In genomic region chr4:128492055-128492454, GRCm38 (mm10) we compare ENCODE assay signal across 15 mouse cellular contexts.
DNase-seq lines count a peak whose midpoint lies in the region; ATAC-seq lines count a peak whose summit lies in the region.
"Had no signal": no experiment of that assay in that cellular context is flagged by ENCODE, and none has a peak within 500 bp of the region (broad histone marks: within the 10 kb centered on the region; RNA-seq: fewer than 3 reads in every experiment).

No protein-coding gene starts in this region.

- peak; percentile 26 for DNase-seq in neural tube, embryonic 11.5 days (ENCODE audit: low spot score)
- no peak for DNase-seq in neural tube, embryonic 10.5 days (ENCODE audit: extremely low spot score, low spot score)
- peak; percentile 84 for DNase-seq in retina, embryonic 14.5 days (ENCODE audit: low spot score)
- DNase-seq in heart, postnatal 10 days, result no peak
- DNase-seq in urinary bladder, postnatal 36 days (ENCODE audit: low spot score in 2 of 2), result no peak
- DNase-seq: cerebellum, adult 8-10 months; kidney, adult 9 months; right cerebral cortex, adult 18-20 months; thymus, postnatal 4 days had no signal

- no peaks in the 10 kb centered on the region for H3K9me3 ChIP-seq in neural tube, embryonic 11.5 days (ENCODE audit: control insufficient read depth, low read length)
- H3K9me3 ChIP-seq in forebrain, embryonic 12.5 days, result no peaks in the 10 kb centered on the region
- H3K9me3 ChIP-seq in hindbrain, embryonic 12.5 days (replicated peaks), result no peaks in the 10 kb centered on the region
- H3K9me3 ChIP-seq: embryonic facial prominence, embryonic 13.5 days; lung, embryonic 15.5 days; neural tube, embryonic 12.5 days had no signal

- no peak overlapping the region for H3K4me3 ChIP-seq in neural tube, embryonic 11.5 days (ENCODE audit: low read depth, low read length)
- H3K4me3 ChIP-seq in forebrain, embryonic 12.5 days (replicated peaks), result no peak overlapping the region
- no peak overlapping the region for H3K4me3 ChIP-seq in hindbrain, embryonic 12.5 days
- H3K4me3 ChIP-seq: embryonic facial prominence, embryonic 13.5 days; lung, embryonic 15.5 days; neural tube, embryonic 12.5 days had no signal

- no peak overlapping the region for H3K4me2 ChIP-seq in neural tube, embryonic 11.5 days (ENCODE audit: low read depth)
- H3K4me2 ChIP-seq in forebrain, embryonic 12.5 days, result no peak overlapping the region
- H3K4me2 ChIP-seq in hindbrain, embryonic 12.5 days (replicated peaks), result no peak overlapping the region
- H3K4me2 ChIP-seq: embryonic facial prominence, embryonic 13.5 days; lung, embryonic 15.5 days; neural tube, embryonic 12.5 days had no signal

- no peak for ATAC-seq in neural tube, embryonic 11.5 days (ENCODE audit: insufficient read depth, low FRiP score, low TSS enrichment)
- ATAC-seq in forebrain, embryonic 12.5 days (ENCODE audit: low FRiP score), result peak; percentile 87
- ATAC-seq in hindbrain, embryonic 12.5 days (ENCODE audit: low FRiP score), result peak; percentile 78; the same call in 1 of the 2 replicates
- no peak for ATAC-seq in monocyte, adult 5-6 weeks (replicated peaks; ENCODE audit: insufficient number of reproducible peaks, low FRiP score, low TSS enrichment, poor library complexity, severe bottlenecking)

- H3K27me3 ChIP-seq in neural tube, embryonic 11.5 days (ENCODE audit: control insufficient read depth, insufficient read depth, low read length), result no peaks in the 10 kb centered on the region
- H3K27me3 ChIP-seq in forebrain, embryonic 12.5 days, result no peaks in the 10 kb centered on the region
- no peaks in the 10 kb centered on the region for H3K27me3 ChIP-seq in hindbrain, embryonic 12.5 days
- H3K27me3 ChIP-seq: embryonic facial prominence, embryonic 13.5 days; lung, embryonic 15.5 days; neural tube, embryonic 12.5 days had no signal

- WGBS in neural tube, embryonic 11.5 days, result 69% methylated on average over 8 of the region's 8 CpGs
- WGBS in forebrain, embryonic 12.5 days, result 25% methylated on average over 8 of the region's 8 CpGs
- 52% methylated on average over 8 of the region's 8 CpGs for WGBS in hindbrain, embryonic 12.5 days

- no peaks in the 10 kb centered on the region for H3K4me1 ChIP-seq in neural tube, embryonic 11.5 days (ENCODE audit: control insufficient read depth, insufficient read depth, low read length)
- peaks cover 16% of the 10 kb centered on the region for H3K4me1 ChIP-seq in forebrain, embryonic 12.5 days
- H3K4me1 ChIP-seq in hindbrain, embryonic 12.5 days, result peaks cover 4% of the 10 kb centered on the region
- H3K4me1 ChIP-seq: embryonic facial prominence, embryonic 13.5 days; lung, embryonic 15.5 days had no signal

- H3K9ac ChIP-seq in neural tube, embryonic 11.5 days (ENCODE audit: low read length), result no peak overlapping the region
- H3K9ac ChIP-seq in forebrain, embryonic 12.5 days, result no peak overlapping the region
- no peak overlapping the region for H3K9ac ChIP-seq in hindbrain, embryonic 12.5 days
- H3K9ac ChIP-seq: embryonic facial prominence, embryonic 13.5 days; lung, embryonic 15.5 days; neural tube, embryonic 12.5 days had no signal

- no peaks in the 10 kb centered on the region for H3K36me3 ChIP-seq in neural tube, embryonic 11.5 days (ENCODE audit: control insufficient read depth, insufficient read depth, low read length)
- H3K36me3 ChIP-seq in forebrain, embryonic 12.5 days (replicated peaks), result no peaks in the 10 kb centered on the region
- peaks cover 8% of the 10 kb centered on the region; the same call in 1 of the 2 replicates for H3K36me3 ChIP-seq in hindbrain, embryonic 12.5 days
- H3K36me3 ChIP-seq: embryonic facial prominence, embryonic 13.5 days; lung, embryonic 15.5 days; neural tube, embryonic 12.5 days had no signal

- intact Hi-C loops in heart, postnatal 10 days (cut with DNase I), result no loop called here

- H3K27ac ChIP-seq in neural tube, embryonic 11.5 days (ENCODE audit: low read depth, low read length), result no peak overlapping the region
- peak overlapping the region; percentile 66 for H3K27ac ChIP-seq in forebrain, embryonic 12.5 days
- H3K27ac ChIP-seq in hindbrain, embryonic 12.5 days, result peak overlapping the region; percentile 14; the same call in 1 of the 2 replicates
- H3K27ac ChIP-seq: embryonic facial prominence, embryonic 13.5 days; lung, embryonic 15.5 days; neural tube, embryonic 12.5 days had no signal

Comparison
In these comparisons a context has a peak if more than half of its experiments do, and no peak if none do; other contexts are left out.
1. DNase-seq: peak in neural tube, embryonic 11.5 days (single experiment) and retina, embryonic 14.5 days (single experiment); none in neural tube, embryonic 10.5 days (single experiment), heart, postnatal 10 days (0 of 2) and urinary bladder, postnatal 36 days (0 of 2).
2. ATAC-seq: peak in forebrain, embryonic 12.5 days (single experiment) and hindbrain, embryonic 12.5 days (single experiment); none in neural tube, embryonic 11.5 days (single experiment) and monocyte, adult 5-6 weeks (single experiment).